Mouse (Mus musculus): ENCODE results near the gene Ryr2.
"Not testable (repeated sequence)": the region's sequence is repeated elsewhere in the genome, so short reads cannot be mapped to it uniquely, and the experiment has no call there.

The Ryr2 gene

GRCm38 (mm10) chr13:11745479-11745878, 361.3 kb downstream of the Ryr2 start:
- no peak for DNase-seq

- no peak for DNase-seq
Observed at GRCm38 (mm10) chr13:11738211-11738610, 368.5 kb downstream of the Ryr2 start.

GRCm38 (mm10) chr13:11716216-11716615, 390.5 kb downstream of the Ryr2 start:
- no peak for DNase-seq

- no peak for DNase-seq
Observed at GRCm38 (mm10) chr13:11709708-11710471, 396.9 kb downstream of the Ryr2 start.

- no peak for DNase-seq
Observed at GRCm38 (mm10) chr13:11701721-11702120, 405.0 kb downstream of the Ryr2 start.

- no peak for DNase-seq
Observed at GRCm38 (mm10) chr13:11696496-11696895, 410.2 kb downstream of the Ryr2 start.

GRCm38 (mm10) chr13:11681802-11682201, 424.9 kb downstream of the Ryr2 start:
- DNase-seq, result no peak

DNA sequence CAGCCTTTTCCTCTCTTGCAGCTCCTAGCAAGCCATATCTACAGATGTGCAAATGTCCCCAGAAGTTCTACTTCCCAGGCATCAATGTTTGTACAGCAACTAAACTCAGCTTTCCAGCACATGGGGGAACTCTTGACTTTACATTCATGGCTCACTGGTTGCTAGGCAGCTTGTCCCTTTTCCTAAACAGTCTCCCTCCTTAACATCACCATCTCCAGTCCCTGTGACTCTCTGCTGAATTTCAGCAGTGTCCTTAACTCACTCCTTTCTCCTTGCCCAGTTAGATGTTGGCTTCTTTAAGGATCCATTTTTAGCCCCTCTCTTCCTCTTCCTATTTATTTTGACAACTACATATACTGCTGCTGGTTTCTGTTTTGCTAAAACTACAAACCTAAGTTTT, 443.9 kb downstream of the Ryr2 start:
- DNase-seq, result no peak

DNA sequence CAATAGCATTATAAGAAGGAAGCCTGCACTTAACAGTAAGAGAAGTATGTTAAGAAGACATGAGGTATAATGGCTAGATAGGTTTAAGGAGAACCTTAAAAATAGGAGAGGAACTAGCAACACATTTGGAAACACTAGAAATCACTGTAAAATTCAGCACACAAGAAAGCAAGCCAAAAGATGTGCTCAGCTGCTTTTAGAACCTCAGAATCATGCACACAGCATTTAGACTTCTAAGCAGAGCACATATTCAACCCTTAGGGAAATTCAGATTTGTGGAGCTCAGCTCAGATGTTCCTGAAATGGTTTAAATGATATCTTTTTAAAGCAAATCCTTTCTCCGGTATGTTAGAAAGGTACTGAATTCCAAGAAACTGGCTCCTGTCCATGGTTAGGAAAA, 461.9 kb downstream of the Ryr2 start:
- no peak for DNase-seq

GRCm38 (mm10) chr13:11636383-11636782, 470.4 kb downstream of the Ryr2 start:
- DNase-seq, result no peak

DNA sequence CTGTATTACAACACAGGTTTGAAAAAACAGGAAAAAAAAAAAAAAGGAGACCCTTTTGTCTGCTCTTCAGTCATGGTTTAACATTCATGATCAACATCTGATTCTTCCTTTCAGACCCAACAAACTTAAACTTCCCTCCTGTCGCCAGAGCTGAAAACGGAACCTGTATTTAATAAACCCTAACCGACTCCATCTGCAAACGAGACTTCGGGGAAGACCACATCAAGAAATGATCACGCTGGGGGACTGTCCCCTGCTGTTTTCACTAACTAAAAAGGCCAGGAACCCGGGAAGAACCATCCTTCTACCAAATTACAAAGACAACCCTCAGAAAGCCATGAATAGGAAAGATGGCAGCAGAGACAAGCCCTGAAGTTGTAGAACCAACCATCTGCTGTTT, 482.2 kb downstream of the Ryr2 start:
- no peak for DNase-seq

GRCm38 (mm10) chr13:11595431-11595830, 511.3 kb downstream of the Ryr2 start:
- no peak for DNase-seq

DNA sequence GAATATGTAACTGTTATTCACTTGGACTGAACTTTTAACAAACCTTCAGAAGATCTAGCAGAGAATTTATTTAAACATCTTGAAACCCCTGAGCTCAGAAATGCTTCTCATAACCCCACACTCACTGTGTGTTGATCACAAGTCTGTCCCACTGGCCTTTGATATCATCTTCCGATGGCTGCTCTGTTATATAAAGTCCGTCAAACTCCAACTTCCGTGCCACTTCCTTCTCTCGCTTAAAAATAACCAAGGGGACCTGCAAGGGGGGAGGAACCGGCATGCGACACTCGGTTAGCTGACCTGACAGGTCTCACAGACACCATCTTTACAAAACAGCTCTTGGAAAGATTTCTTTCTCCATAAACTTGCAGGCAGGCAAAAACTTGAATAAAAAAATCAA, 521.5 kb downstream of the Ryr2 start:
- no peak for DNase-seq

DNA sequence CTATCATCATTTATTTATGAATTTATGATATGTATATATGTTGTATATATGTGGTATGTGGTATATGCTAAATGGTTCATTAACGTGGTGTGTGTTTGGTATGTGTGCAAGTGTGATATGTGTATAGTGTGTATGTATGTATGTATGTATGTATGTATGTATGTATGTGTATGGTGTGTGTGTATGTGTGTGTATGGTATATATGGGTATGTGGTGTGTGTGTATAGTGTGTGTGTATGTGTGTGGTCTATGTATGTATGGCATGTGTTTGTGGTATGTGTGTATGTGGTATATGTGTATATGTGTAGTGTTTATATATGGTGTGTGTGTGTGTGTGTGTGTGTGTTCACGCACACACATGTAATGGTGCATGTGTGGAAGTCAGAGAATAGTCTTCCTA, 534.2 kb downstream of the Ryr2 start:
- no peak for DNase-seq

DNA sequence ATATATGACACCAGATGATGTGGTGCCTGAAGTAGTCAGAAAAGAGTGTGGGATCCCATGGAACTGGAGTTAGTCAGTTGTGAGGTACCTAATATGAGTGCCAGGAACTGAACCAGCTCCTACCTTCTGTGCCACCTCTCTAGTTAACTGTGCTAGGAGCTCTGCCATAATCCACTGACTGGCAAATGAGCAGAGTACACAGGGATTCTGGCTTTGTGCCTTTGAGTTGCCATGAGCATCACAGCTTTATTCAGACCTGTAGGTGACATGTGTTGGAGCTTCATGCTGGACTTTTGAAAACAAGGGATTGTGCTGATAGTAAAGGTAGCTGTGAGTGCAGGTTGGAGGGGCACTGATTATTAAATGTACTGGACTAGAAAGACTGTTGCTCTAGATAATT, 539.4 kb downstream of the Ryr2 start:
- DNase-seq, result no peak

DNA sequence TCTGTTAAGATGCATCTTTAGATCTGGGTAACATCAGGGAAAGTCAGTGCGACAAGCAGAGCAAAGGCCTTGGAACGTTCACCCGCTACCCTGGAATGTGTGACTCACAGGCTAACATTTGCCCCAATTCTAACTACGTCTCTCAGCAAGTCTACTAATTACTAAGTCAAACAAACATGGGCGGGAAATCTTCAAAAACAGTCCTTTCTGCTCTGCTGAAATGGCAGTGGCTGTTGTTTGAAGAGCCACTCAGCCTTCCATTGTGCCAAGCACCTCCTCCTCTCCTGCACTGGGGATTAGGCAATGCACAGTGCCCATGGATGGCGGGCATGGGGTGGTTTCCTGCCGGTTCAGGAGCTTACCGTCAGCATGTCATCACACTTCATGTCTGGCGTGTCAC, 540.3 kb downstream of the Ryr2 start:
- DNase-seq, result peak; percentile 3

GRCm38 (mm10) chr13:11563224-11564024, 543.3 kb downstream of the Ryr2 start:
- peak; percentile 46 for DNase-seq

DNA sequence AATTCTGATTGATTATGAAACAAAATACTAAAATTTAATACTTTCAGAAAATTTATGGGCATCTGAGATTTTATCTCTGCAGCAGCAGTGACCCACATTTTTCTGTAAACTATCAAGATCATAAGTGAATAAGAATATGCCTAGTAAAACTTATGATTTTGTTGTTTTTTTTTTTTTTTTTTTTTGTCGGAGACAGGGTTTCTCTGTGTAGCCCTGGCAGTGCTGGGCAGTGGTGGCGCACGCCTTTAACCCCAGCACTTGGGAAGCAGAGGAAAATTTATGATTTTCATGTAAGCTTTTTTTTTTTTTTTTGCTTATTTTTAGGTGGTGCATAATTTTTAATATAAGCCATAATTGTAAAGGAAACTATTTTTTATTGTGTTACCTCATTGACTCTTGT, 557.1 kb downstream of the Ryr2 start:
- DNase-seq, result no peak

- DNase-seq, result not testable (repeated sequence)
Observed at GRCm38 (mm10) chr13:11549136-11549535, 557.6 kb downstream of the Ryr2 start.

DNA sequence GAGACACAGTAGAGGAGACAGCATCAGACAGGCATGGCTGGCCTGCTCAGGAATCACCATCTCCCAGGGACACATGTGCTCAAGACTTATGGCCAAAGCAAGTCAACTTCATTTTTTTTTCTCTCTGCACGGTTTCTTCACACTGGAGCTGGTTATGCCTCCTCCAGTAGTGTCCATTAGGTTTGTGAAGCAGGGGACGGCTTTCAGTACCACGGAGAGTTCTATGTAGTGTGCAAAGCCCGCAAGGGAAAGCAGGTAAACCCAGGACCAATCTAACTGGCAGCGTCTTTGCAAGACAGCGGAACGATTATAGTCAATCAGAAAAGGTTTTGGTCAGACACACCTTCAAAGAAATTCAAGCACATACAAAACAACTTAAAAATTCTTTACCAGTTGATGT, 560.9 kb downstream of the Ryr2 start:
- DNase-seq, result no peak

DNA sequence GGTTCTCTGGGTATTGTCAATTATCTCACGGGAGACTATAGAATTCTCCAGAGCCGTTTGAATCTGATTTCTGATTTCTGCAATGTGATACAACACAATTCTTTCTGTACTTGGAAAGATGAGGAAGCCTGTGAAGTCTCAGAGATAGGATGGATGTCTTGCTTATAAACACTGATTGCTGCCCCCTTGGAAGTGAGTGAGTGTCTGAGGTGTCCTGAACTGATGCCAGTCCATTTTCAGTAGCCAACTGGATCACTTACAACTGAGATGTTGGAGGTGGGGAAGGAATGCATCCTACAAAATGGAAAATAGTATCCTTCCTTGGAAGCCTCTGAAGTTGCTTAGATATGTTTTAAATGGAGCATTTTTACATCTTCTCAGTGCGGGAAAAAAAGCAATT, 564.2 kb downstream of the Ryr2 start:
- DNase-seq, result no peak

DNA sequence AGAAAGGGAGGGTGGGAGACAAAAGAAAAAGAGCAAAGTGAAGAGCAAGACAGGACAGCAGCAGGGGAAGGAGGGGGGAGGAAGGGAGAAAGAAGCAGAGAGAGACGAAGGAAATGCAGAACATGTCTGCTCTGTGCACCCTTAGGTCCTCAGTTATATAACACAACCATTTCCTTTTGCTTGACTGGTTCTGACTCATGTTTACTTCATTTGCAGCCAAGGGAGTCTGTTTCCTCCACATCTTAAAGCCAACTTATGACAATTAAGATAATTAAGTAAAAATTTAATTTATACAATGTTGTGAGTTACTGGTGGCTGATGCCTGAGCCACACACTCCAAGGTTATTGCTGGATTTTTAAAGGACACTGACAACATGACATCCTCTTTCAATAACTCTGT, 569.9 kb downstream of the Ryr2 start:
- DNase-seq, result no peak

DNA sequence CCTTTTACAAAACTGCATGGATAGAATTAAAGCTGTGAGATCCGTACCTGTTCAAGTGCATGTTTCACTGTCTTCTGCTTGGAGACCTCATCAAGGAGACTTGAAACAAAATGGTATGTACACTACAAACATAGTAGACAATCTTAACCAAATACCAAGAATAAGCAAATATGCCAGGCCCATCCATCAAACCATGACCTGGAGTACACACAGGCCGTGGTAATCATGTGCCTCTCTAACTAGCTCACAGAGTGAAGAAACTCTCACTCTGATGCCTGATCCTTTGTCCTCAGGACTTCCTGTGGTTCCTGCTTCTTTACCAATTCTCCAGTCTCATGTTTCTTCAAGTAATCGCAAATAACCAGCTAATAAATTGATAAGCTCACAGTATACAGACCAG, 570.9 kb downstream of the Ryr2 start:
- no peak for DNase-seq

GRCm38 (mm10) chr13:11533265-11533664, 573.5 kb downstream of the Ryr2 start:
- no peak for DNase-seq
